Mouse (Mus musculus) frontal cortex, adult 2 months (tissue): ENCODE measurements around the gene Tle2. TPM values are rescaled to one million over a fixed set of nuclear protein-coding genes. Genes with fewer than 3 reads are reported as not detected.

Experiments used
- DNase-seq, 2 experiments: peaks; one replicate each; pipeline ENCODE4 v3.0.0; 2022; ENCODE audit warnings: low spot score in 1 of 2; ENCODE audit errors: extremely low spot score in 1 of 2
- polyA plus RNA-seq: library from polyadenylated mRNA; depleted of rRNA; stranded (reverse); fragments of >200 nt; gene quantifications from 2 replicates; pipeline ENCODE4 v1.2.3, GENCODE M21; 2012

Tle2 gene
- polyA plus RNA-seq, 1 experiment, result 136 TPM

GRCm38 (mm10) chr10:81572133-81572671 lies 2.2 kb upstream of the Tle2 start:
- DNase-seq, result no peak

GRCm38 (mm10) chr10:81572975-81573374 lies 1.4 kb upstream of the Tle2 start:
- no peak for DNase-seq

GRCm38 (mm10) chr10:81575208-81575631 lies 859 bp downstream of the Tle2 start:
- no peak for DNase-seq

- DNase-seq, result no peak
These were observed 1.3 kb downstream of the Tle2 start for GRCm38 (mm10) chr10:81575695-81576094.

GRCm38 (mm10) chr10:81579967-81580366 lies 5.6 kb downstream of the Tle2 start:
- DNase-seq, result no peak

- no peak for DNase-seq
These were observed 6.2 kb downstream of the Tle2 start for GRCm38 (mm10) chr10:81580441-81581070.

- no peak for DNase-seq
These were observed 9.0 kb downstream of the Tle2 start for GRCm38 (mm10) chr10:81583347-81583746.

- no peak for DNase-seq
These were observed 14.4 kb downstream of the Tle2 start for GRCm38 (mm10) chr10:81588739-81589138.

GRCm38 (mm10) chr10:81591846-81592245 lies 17.5 kb downstream of the Tle2 start:
- no peak for DNase-seq

- DNase-seq, result no peak
These were observed 18.3 kb downstream of the Tle2 start for GRCm38 (mm10) chr10:81592631-81593030.

- DNase-seq, result no peak
These were observed 18.9 kb downstream of the Tle2 start for GRCm38 (mm10) chr10:81593223-81593622.

- no peak for DNase-seq
These were observed 19.6 kb downstream of the Tle2 start for GRCm38 (mm10) chr10:81593935-81594334.

- no peak for DNase-seq
These were observed 21.2 kb downstream of the Tle2 start for GRCm38 (mm10) chr10:81595599-81595998.

- no peak for DNase-seq
These were observed 22.2 kb downstream of the Tle2 start for GRCm38 (mm10) chr10:81596611-81597010.

GRCm38 (mm10) chr10:81597137-81597950 lies 23.0 kb downstream of the Tle2 start:
- peak in 1 of 2 experiments; percentile 53 for DNase-seq

GRCm38 (mm10) chr10:81598342-81598741 lies 24.0 kb downstream of the Tle2 start:
- no peak for DNase-seq

GRCm38 (mm10) chr10:81598871-81599270 lies 24.5 kb downstream of the Tle2 start:
- no peak for DNase-seq

GRCm38 (mm10) chr10:81599630-81600029 lies 25.3 kb downstream of the Tle2 start:
- no peak for DNase-seq

GRCm38 (mm10) chr10:81600096-81600495 lies 25.7 kb downstream of the Tle2 start:
- no peak for DNase-seq

- peak; percentile 89 to 94 for DNase-seq
These were observed 26.4 kb downstream of the Tle2 start, which contains the start of gene Tle6 for GRCm38 (mm10) chr10:81600738-81601203. Gene Tle6 (minus strand): TSS chr10:81601073.

- DNase-seq, result no peak
These were observed 27.1 kb downstream of the Tle2 start for GRCm38 (mm10) chr10:81601396-81601905.
